Mouse (Mus musculus) kidney, embryonic 14.5 days (tissue): Measurements from ENCODE around the gene Vgll2. TPM values are rescaled to one million over a fixed set of nuclear protein-coding genes. Genes with fewer than 3 reads are reported as not detected.

ENCODE experiments used
- ATAC-seq: fragments of 200-750 bp; cut with Nextera tagmentation; 2 replicates; pipeline ENCODE4 v1.8.0; 2017; ENCODE audit warnings: moderate number of reproducible peaks, mild to moderate bottlenecking, moderate TSS enrichment, moderate library complexity; ENCODE audit not compliant: low FRiP score, low TSS enrichment
- H3K27ac ChIP-seq: fragments of 300-500 bp; sonication (generic); 2 replicates; pipeline ENCODE4 v1.5.1; 2014; ENCODE audit warnings: low read depth, mild to moderate bottlenecking, low read length, moderate library complexity, mixed read lengths
- H3K27me3 ChIP-seq: fragments of 300-500 bp; sonication (generic); 2 replicates; pipeline ENCODE4 v1.6.1; 2014; ENCODE audit warnings: mild to moderate bottlenecking, low read length; ENCODE audit not compliant: control insufficient read depth, insufficient read depth
- H3K36me3 ChIP-seq: fragments of 300-500 bp; sonication (generic); 2 replicates; pipeline ENCODE4 v1.6.1; 2014; ENCODE audit warnings: low read length, mixed read lengths; ENCODE audit not compliant: control insufficient read depth, insufficient read depth
- H3K4me1 ChIP-seq: fragments of 300-500 bp; sonication (generic); 2 replicates; pipeline ENCODE4 v1.6.1; 2014; ENCODE audit warnings: low read length, mixed read lengths; ENCODE audit not compliant: control insufficient read depth, insufficient read depth
- H3K4me2 ChIP-seq: fragments of 300-500 bp; sonication (generic); replicated peaks from 2 replicates; pipeline ENCODE4 v1.6.1; 2014; ENCODE audit warnings: low read depth, mild to moderate bottlenecking, low read length
- H3K4me3 ChIP-seq: fragments of 300-500 bp; sonication (generic); 2 replicates; pipeline ENCODE4 v1.5.1; 2014; ENCODE audit warnings: mild to moderate bottlenecking, low read length
- H3K9ac ChIP-seq: fragments of 300-500 bp; sonication (generic); 2 replicates; pipeline ENCODE4 v1.6.1; 2014; ENCODE audit warnings: low read depth, mild to moderate bottlenecking, low read length, moderate library complexity
- H3K9me3 ChIP-seq: fragments of 300-500 bp; sonication (generic); 2 replicates; pipeline ENCODE4 v1.6.1; 2016; ENCODE audit warnings: low read length; ENCODE audit not compliant: control insufficient read depth
- WGBS: fragments of 180-500 bp; shearing (Covaris S2); extraction: QIAGEN DNeasy Blood & Tissue Kit; methylation state at CpG from one replicate; pipeline ENCODE4 v1.1.7; 2014; 5-methylcytosine and 5-hydroxymethylcytosine counted together
- microRNA-seq: library from miRNA; unstranded; fragments of <30 nt; microRNA quantifications from one replicate; pipeline ENCODE4, GENCODE M21; 2016
- polyA plus RNA-seq: library from polyadenylated mRNA; unstranded; fragments of >200 nt; fragmentation: Nextera tagmentation; extraction: Ambion mirVana; gene quantifications from 2 replicates; pipeline ENCODE4 v1.2.1, GENCODE M21; 2014

Gene Vgll2
- polyA plus RNA-seq, 1 experiment from 2014 or later: not detected

DNA sequence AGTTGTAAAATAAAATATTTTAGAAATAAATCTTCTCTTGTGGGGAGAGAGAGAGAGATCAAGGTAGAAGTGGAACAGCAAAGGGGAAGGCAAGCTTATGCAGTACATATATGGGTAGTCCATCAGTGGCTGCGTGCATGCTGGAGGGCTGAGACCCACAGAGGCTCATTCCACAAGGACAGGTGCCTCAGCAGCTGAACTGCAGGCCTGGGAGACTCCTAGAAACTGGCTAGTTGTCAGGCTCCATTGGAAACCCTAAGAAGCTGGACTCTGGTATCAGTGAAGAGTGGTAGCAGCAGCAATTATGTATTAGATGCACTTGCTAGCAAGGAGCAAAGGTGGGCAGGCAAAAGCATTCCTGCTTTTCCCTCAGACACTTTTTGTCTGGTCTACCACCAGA is 17.1 kb downstream of the Vgll2 start:
- Histone ChIP-seq H3K4me1 (no peaks in the 10 kb centered on the region), H3K4me2 (no peak overlapping the region), H3K27ac (no peak overlapping the region), H3K9me3 (no peaks in the 10 kb centered on the region), H3K4me3 (no peak overlapping the region), H3K27me3 (no peaks in the 10 kb centered on the region), H3K36me3 (no peaks in the 10 kb centered on the region), H3K9ac (no peak overlapping the region)
- 85% methylated on average over 1 of the region's 1 CpGs for WGBS
- no peak for ATAC-seq

DNA sequence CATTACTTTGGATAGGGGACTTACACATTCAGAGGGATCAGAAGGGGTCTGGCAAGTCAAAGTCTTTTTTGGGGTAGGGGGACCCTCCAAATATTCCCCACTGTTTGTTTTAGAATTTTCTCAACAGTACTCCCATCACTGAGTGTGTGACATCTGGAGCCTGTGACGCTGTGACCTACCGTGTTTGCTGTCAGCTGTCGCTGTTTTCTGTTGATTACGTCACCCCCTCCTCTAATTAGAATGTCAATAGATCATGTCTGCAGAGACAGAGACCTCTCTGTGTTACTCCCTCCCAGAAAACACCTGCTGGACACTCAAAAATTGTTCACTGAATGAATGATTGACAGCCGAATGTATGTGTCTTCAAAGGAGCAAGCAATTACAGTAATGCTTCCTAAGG is 20.8 kb downstream of the Vgll2 start:
- Histone ChIP-seq H3K4me2 (no peak overlapping the region), H3K9me3 (no peaks in the 10 kb centered on the region), H3K27ac (no peak overlapping the region), H3K27me3 (no peaks in the 10 kb centered on the region), H3K4me3 (no peak overlapping the region), H3K9ac (no peak overlapping the region), H3K36me3 (no peaks in the 10 kb centered on the region), H3K4me1 (no peaks in the 10 kb centered on the region)
- ATAC-seq: no peak
- 84% methylated on average over 5 of the region's 5 CpGs for WGBS

DNA sequence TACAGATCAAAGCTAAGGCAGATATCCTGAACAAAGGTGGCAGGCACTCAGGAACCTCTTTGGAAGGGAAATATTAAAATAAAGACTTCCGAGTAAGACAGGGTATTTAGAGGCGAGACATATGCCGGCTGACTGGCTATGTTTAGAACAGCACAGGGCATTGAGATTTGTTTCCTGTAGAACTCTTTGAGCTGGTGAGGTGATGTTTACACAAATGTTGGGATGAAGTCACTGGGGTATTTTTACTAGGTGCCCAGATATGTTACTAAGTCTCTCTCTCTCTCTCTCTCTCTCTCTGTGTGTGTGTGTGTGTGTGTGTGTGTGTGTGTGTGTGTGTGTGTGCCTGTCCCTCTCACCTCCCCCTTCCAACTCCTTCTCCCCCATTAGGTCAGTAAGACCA is 26.0 kb downstream of the Vgll2 start:
- Histone ChIP-seq H3K4me2 (no peak overlapping the region), H3K36me3 (no peaks in the 10 kb centered on the region), H3K27ac (no peak overlapping the region), H3K9ac (no peak overlapping the region), H3K4me1 (no peaks in the 10 kb centered on the region), H3K4me3 (no peak overlapping the region), H3K27me3 (no peaks in the 10 kb centered on the region), H3K9me3 (no peaks in the 10 kb centered on the region)
- WGBS: 83% methylated on average over 3 of the region's 3 CpGs
- ATAC-seq: no peak

DNA sequence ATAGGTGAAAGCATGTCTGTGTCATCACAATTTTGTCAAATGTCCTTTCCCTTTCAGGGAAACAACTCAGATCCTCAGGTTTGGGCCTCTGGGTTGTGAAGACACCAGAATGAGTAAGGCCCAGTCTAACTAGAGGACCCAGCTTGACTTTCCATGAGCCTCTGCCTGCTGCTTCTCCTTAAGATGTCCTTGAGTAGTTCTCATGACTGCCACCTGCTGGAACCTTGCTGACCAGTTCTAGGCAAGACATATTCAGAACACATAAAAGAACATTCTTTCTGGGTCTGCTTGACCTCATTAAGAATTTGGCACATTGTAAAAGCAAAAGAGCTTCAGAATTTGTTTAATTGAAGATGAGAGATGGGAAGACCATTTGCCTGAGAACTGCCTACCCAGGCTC is 50.2 kb downstream of the Vgll2 start:
- H3K27ac ChIP-seq: no peak overlapping the region
- H3K4me3 ChIP-seq: no peak overlapping the region
- no peaks in the 10 kb centered on the region for H3K36me3 ChIP-seq
- no peaks in the 10 kb centered on the region for H3K4me1 ChIP-seq
- no peak overlapping the region for H3K9ac ChIP-seq
- 0 out of 2 replicates have a peak, but pooled peaks have one; percentile 83 for ATAC-seq
- no peaks in the 10 kb centered on the region for H3K9me3 ChIP-seq
- no peak overlapping the region for H3K4me2 ChIP-seq
- no peaks in the 10 kb centered on the region for H3K27me3 ChIP-seq

Small RNA genes lying within 50 kb of the gene (microRNA-seq; reads per million reads assigned to microRNA genes)
- not detected for gene Gm24084

Other genes starting within 250 kb of the Vgll2 start
- gene Ros1, start 172.7 kb downstream of the Vgll2 start, polyA plus RNA-seq: 3.7 and 4.9 TPM in 2 replicates
- 18.9 and 26.5 TPM in 2 replicates for gene Dcbld1, start 211.1 kb downstream of the Vgll2 start, polyA plus RNA-seq